Mouse (Mus musculus): ENCODE measurements at regions not wholly inside any gene's neighbourhood (a gene's known extent, or its start where the extent isn't known, plus 50 kb on each side); places are given as distances from the start of the nearest gene placed in this dataset.

DNA sequence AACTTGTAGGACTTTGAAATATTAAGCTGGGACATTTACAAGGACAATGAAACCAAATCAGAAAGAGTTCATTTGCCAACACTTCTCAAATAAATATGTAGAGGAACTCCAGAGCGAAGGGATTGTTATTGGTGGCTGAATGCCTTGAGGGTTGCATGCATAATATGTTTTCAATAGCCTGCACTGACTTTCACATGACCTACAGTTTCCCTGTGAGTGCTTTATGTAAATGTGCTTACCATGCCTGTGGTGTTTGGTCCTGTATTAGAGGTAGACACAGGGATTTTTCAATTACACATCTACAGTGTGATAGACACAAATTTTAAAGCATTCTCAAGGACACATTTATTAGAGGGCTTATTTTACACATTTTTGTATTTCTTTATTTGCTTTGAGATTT is 899.8 kb downstream of the Kcnt2 start:
- no peaks in the 10 kb centered on the region for H3K27me3 ChIP-seq (replicated peaks; ENCODE audit: insufficient read depth, low read length)
- DNase-seq (ENCODE audit: low spot score), result no peak
- H3K27ac ChIP-seq (ENCODE audit: low read length), result no peak overlapping the region
- no peak for ATAC-seq
- 47% methylated on average over 1 of the region's 1 CpGs for WGBS
- H3K4me1 ChIP-seq (ENCODE audit: insufficient read depth, low read depth, low read length), result no peaks in the 10 kb centered on the region
- no peaks in the 10 kb centered on the region for H3K9me3 ChIP-seq (ENCODE audit: low read length)
- H3K36me3 ChIP-seq (ENCODE audit: insufficient read depth, low read length), result no peaks in the 10 kb centered on the region
- TF ChIP-seq EP300 (IDR thresholded peaks at IDR 0.05), result no peak
- no peak for TF ChIP-seq CTCF (IDR thresholded peaks at IDR 0.05)
- no peak overlapping the region for H3K4me3 ChIP-seq (ENCODE audit: low read depth, low read length)
- no peak overlapping the region for H3K4me2 ChIP-seq (replicated peaks; ENCODE audit: low read depth, low read length)
- no peak overlapping the region for H3K9ac ChIP-seq (replicated peaks; ENCODE audit: low read depth)

DNA sequence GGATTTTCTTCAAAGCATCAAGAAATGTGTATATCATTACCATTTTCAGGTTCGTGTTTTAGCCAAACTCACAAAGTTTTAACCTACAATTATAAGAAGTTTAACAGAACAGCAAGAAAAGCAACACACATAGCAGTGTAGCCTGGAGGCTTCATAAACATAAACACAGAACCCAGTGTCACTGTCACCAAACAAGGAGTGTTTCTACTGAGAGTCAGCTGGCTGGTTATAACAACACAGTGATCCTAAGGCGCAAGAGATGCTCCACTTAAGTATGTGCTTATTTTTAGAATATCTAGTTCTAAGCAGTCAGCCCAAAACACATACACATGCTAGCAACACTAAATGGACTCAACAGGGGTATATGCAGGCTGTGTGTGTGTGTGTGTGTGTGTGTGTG is 903.9 kb downstream of the Kcnt2 start:
- DNase-seq (ENCODE audit: low spot score), result peak; percentile 4
- ATAC-seq, result peak; percentile 25; the same call in 1 of the 2 replicates
- WGBS, result 59% methylated on average over 2 of the region's 2 CpGs
- Histone ChIP-seq H3K27ac (ENCODE audit: low read length) (no peak overlapping the region), H3K4me3 (ENCODE audit: low read depth, low read length) (no peak overlapping the region), H3K9ac (replicated peaks; ENCODE audit: low read depth) (no peak overlapping the region), H3K4me2 (replicated peaks; ENCODE audit: low read depth, low read length) (no peak overlapping the region), H3K9me3 (ENCODE audit: low read length) (no peaks in the 10 kb centered on the region), H3K4me1 (ENCODE audit: insufficient read depth, low read depth, low read length) (no peaks in the 10 kb centered on the region), H3K36me3 (ENCODE audit: insufficient read depth, low read length) (no peaks in the 10 kb centered on the region), H3K27me3 (replicated peaks; ENCODE audit: insufficient read depth, low read length) (no peaks in the 10 kb centered on the region)
- TF ChIP-seq EP300 (IDR thresholded peaks at IDR 0.05) (no peak), CTCF (IDR thresholded peaks at IDR 0.05) (no peak)

DNA sequence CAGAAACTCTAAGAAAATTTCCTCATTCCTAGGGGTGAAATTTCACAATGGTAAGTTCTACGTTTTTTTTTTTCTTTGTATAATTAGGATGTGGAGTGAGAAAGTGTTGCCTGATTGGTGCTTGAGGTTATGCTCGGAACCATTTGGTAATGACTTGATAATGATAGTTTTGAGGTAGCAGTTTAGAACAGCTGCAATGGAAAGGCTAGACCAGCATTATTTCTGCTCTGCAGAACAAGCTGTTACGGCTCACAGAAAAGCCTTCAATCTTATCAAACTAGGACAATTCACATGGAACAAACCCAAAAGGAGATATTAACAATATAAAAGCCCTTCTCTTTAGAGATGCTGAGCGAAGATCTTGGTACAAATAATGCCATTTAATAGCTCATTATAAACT is 908.6 kb downstream of the Kcnt2 start:
- Histone ChIP-seq H3K27me3 (replicated peaks; ENCODE audit: insufficient read depth, low read length) (no peaks in the 10 kb centered on the region), H3K36me3 (ENCODE audit: insufficient read depth, low read length) (no peaks in the 10 kb centered on the region), H3K4me1 (ENCODE audit: insufficient read depth, low read depth, low read length) (no peaks in the 10 kb centered on the region), H3K9me3 (ENCODE audit: low read length) (no peaks in the 10 kb centered on the region), H3K4me3 (ENCODE audit: low read depth, low read length) (no peak overlapping the region), H3K9ac (replicated peaks; ENCODE audit: low read depth) (no peak overlapping the region), H3K4me2 (replicated peaks; ENCODE audit: low read depth, low read length) (no peak overlapping the region), H3K27ac (ENCODE audit: low read length) (no peak overlapping the region)
- no peak for ATAC-seq
- 48% methylated on average over 4 of the region's 4 CpGs for WGBS
- DNase-seq (ENCODE audit: low spot score), result peak; percentile 18
- TF ChIP-seq EP300 (IDR thresholded peaks at IDR 0.05) (no peak), CTCF (IDR thresholded peaks at IDR 0.05) (no peak)

DNA sequence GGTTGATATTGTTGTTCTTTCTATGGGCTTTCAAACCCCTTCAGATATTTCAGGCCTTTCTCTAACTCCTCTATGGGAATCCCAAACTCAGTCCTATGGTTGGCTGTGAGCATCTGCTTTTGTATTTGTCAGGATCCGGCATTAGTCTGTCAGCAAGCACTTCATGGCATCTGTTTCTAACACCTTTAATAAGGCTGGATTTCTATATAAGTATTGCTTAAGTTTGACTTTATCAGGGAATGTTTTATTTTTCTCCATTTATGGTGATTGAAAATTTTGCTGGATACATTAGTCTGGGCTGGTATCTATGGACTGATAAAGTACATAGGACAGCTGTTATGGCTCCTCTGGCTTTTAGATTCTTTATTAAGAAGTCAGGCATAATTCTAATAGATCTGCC is 915.8 kb downstream of the Kcnt2 start:
- Histone ChIP-seq H3K36me3 (ENCODE audit: insufficient read depth, low read length) (no peaks in the 10 kb centered on the region), H3K27ac (ENCODE audit: low read length) (no peak overlapping the region), H3K9ac (replicated peaks; ENCODE audit: low read depth) (no peak overlapping the region), H3K27me3 (replicated peaks; ENCODE audit: insufficient read depth, low read length) (no peaks in the 10 kb centered on the region), H3K4me2 (replicated peaks; ENCODE audit: low read depth, low read length) (no peak overlapping the region), H3K4me3 (ENCODE audit: low read depth, low read length) (no peak overlapping the region), H3K9me3 (ENCODE audit: low read length) (no peaks in the 10 kb centered on the region), H3K4me1 (ENCODE audit: insufficient read depth, low read depth, low read length) (no peaks in the 10 kb centered on the region)
- 53% methylated on average over 1 of the region's 1 CpGs for WGBS
- TF ChIP-seq EP300 (IDR thresholded peaks at IDR 0.05), result no peak
- TF ChIP-seq CTCF (IDR thresholded peaks at IDR 0.05), result no peak
- peak; percentile 62 for DNase-seq (ENCODE audit: low spot score)
- ATAC-seq, result peak; percentile 72

All from lung, postnatal 0 days (tissue).